Mouse (Mus musculus): ENCODE measurements at regions not wholly inside any gene's neighbourhood (a gene's known extent, or its start where the extent isn't known, plus 50 kb on each side); places are given as distances from the start of the nearest gene placed in this dataset.

DNA sequence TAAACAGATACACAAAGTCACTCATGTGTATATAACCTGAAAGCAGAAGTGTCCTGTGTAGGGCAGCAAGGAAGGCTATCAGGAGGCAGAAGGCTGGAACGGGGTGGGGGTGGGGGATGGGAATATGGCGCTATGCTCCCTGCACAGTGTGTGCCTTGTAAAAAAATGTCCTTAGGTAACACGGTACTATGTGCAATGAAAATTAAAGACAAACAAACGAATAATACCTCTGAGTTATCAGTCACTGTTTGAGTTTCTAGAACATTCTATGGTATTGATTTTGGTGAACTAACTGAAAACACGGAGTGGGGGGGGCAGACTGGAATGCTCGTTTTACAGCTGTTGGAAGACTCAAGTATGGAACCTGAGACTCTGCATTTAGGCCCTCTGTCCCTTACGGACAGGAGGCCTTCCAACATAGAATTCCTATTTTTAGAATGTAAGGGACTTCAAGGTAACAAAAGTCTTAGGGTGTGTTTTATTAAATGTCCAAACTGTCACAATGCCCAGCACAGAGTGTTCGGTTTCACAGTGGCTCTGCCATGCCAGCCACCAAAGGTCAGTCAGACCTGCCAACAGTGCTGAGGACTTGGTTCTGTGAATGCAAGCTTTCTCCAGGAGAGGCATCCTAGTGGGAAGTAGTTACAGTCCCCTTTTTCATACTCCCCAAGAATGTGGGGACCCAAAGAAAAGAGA, 240.6 kb downstream of the Ano6 start:
- no peak overlapping the region for H3K27ac ChIP-seq (ENCODE audit: insufficient read depth, low read length)
- no peaks in the 10 kb centered on the region for H3K4me1 ChIP-seq (ENCODE audit: control insufficient read depth, insufficient read depth, low read length)
- TF ChIP-seq CTCF (IDR thresholded peaks at IDR 0.05; ENCODE audit: borderline replicate concordance, insufficient read depth, low read length) (no peak), POLR2A (IDR thresholded peaks at IDR 0.05; ENCODE audit: low read depth, low read length) (no peak)
- H3K4me3 ChIP-seq (ENCODE audit: insufficient read depth, low read length), result no peak overlapping the region

DNA sequence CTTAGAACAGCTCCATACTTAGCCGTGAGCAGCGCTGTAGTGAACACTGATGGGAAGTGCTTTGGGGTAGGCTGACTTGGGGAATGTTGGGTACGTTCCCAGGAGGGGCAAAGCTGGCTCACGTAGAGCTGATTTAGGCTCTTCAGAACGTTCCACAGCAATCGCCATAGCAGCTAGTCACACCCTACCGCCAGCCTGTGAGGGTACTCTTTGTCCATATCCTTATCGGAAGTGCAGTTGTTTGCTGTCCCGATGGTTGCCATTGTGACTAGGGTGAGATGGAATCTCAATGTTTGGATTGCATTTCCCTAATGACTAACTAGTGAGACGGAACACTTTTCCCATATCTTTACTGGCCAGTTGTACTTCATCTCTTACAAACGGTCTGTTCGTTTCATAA, 244.6 kb downstream of the Ano6 start:
- no peak for TF ChIP-seq CTCF (IDR thresholded peaks at IDR 0.05; ENCODE audit: borderline replicate concordance, insufficient read depth, low read length)
- no peak for TF ChIP-seq POLR2A (IDR thresholded peaks at IDR 0.05; ENCODE audit: low read depth, low read length)
- no peak overlapping the region for H3K4me3 ChIP-seq (ENCODE audit: insufficient read depth, low read length)
- no peaks in the 10 kb centered on the region for H3K4me1 ChIP-seq (ENCODE audit: control insufficient read depth, insufficient read depth, low read length)
- H3K27ac ChIP-seq (ENCODE audit: insufficient read depth, low read length), result no peak overlapping the region

DNA sequence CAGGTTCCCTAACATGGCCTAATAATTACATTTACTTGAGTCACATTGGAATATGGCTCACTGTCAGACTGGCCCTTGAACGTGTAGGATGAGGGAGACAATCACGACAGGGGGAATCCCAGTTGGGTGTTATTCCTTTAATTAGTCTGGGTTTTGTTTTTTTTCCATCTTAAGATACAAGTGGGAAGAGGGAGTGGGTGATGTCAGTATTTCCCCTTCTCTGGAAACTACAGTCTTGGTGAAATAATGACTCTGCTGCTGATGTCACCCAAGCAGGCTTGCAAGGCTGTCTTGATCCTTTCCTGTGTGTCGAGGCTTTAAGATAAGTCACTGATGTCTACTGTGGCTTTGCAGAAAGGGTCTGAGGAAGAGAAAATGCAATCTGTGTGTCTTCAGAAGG, 241.8 kb upstream of the Arid2 start:
- no peaks in the 10 kb centered on the region for H3K4me1 ChIP-seq (ENCODE audit: control insufficient read depth, insufficient read depth, low read length)
- no peak overlapping the region for H3K27ac ChIP-seq (ENCODE audit: insufficient read depth, low read length)
- TF ChIP-seq POLR2A (IDR thresholded peaks at IDR 0.05; ENCODE audit: low read depth, low read length) (no peak), CTCF (IDR thresholded peaks at IDR 0.05; ENCODE audit: borderline replicate concordance, insufficient read depth, low read length) (no peak)
- H3K4me3 ChIP-seq (ENCODE audit: insufficient read depth, low read length), result no peak overlapping the region

DNA sequence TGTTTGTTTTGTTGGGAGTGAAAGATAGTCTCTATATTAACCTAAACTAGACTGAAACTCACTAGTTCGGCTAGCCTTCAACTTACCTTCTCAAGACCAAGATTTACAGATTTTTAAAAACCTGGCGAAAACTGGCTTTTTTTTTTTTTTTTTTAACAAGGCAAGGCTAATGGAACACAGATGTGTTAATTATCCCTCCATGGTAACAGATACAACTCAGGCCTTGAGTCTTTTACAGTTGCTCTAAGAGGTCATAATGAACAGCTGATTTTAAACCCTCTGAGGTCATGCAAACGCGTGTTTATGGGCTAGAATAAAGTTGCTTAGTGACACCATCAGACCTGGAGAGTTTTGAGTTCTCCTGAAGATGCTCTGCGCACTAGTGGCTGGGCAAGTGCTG, 240.7 kb upstream of the Arid2 start:
- H3K4me3 ChIP-seq (ENCODE audit: insufficient read depth, low read length), result no peak overlapping the region
- no peak overlapping the region for H3K27ac ChIP-seq (ENCODE audit: insufficient read depth, low read length)
- H3K4me1 ChIP-seq (ENCODE audit: control insufficient read depth, insufficient read depth, low read length), result no peaks in the 10 kb centered on the region
- TF ChIP-seq POLR2A (IDR thresholded peaks at IDR 0.05; ENCODE audit: low read depth, low read length), result no peak
- TF ChIP-seq CTCF (IDR thresholded peaks at IDR 0.05; ENCODE audit: borderline replicate concordance, insufficient read depth, low read length), result no peak

DNA sequence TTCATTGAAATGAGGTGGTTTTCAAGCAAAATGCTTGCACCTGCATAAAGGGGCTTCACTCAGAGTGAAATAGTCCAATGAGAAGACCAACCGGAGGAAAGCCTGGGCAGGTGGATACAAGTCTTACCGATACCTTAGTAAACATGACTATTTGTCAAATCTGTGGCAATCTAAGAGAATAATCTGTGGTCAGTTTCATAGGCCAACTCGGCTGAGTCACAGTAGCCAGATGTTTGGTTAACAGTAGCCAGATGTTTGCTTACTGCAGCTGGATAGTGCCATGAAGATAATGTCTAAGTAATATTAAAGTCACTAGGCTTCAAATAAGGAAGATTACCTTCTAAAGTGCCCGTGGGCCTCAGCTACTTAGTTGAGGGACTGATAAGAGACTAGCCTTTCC, 236.9 kb upstream of the Arid2 start:
- H3K4me1 ChIP-seq (ENCODE audit: control insufficient read depth, insufficient read depth, low read length), result no peaks in the 10 kb centered on the region
- TF ChIP-seq POLR2A (IDR thresholded peaks at IDR 0.05; ENCODE audit: low read depth, low read length) (no peak), CTCF (IDR thresholded peaks at IDR 0.05; ENCODE audit: borderline replicate concordance, insufficient read depth, low read length) (no peak)
- no peak overlapping the region for H3K4me3 ChIP-seq (ENCODE audit: insufficient read depth, low read length)
- no peak overlapping the region for H3K27ac ChIP-seq (ENCODE audit: insufficient read depth, low read length)

DNA sequence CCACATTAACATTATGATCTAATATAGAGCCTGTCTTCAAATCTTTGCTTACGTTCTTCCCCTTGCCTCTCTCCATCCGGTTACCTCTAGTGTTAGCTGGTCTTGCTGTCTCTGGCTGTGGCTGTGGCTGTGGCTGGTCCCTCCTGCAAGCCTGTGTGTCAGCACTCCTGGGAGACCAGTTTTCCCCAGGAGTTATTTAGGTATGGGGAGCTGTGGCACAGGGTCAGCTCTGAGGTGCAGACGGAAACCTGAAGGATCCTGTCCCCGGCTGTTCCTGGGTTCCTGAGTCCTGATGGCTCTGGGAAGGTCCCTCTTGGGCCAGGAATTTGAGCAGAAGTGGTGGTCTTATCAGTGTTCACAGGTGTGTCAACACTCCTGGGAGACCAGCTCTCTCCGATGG, 234.7 kb upstream of the Arid2 start:
- TF ChIP-seq POLR2A (IDR thresholded peaks at IDR 0.05; ENCODE audit: low read depth, low read length) (no peak), CTCF (IDR thresholded peaks at IDR 0.05; ENCODE audit: borderline replicate concordance, insufficient read depth, low read length) (no peak)
- no peaks in the 10 kb centered on the region for H3K4me1 ChIP-seq (ENCODE audit: control insufficient read depth, insufficient read depth, low read length)
- no peak overlapping the region for H3K4me3 ChIP-seq (ENCODE audit: insufficient read depth, low read length)
- no peak overlapping the region for H3K27ac ChIP-seq (ENCODE audit: insufficient read depth, low read length)

DNA sequence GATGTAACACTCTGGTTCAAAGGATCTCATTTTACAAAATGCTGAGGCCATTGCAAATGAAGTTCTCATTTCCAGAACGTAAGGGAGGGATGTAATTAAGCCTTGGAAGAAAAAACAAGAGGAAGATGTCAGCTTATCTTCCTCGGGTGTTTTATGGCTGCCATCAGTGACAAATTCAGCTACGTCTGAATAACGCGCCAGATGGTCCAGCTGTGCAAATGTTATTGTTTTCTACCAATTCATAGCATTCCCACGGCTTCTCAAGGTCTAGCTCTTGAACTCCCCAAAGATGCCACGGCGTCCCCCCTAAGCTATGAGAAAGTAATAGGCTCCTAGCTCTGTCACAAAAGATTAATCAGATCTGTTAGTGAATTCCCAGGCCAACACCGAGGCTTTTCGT, 232.0 kb upstream of the Arid2 start:
- H3K4me1 ChIP-seq (ENCODE audit: control insufficient read depth, insufficient read depth, low read length), result no peaks in the 10 kb centered on the region
- no peak overlapping the region for H3K27ac ChIP-seq (ENCODE audit: insufficient read depth, low read length)
- no peak overlapping the region for H3K4me3 ChIP-seq (ENCODE audit: insufficient read depth, low read length)
- TF ChIP-seq POLR2A (IDR thresholded peaks at IDR 0.05; ENCODE audit: low read depth, low read length), result no peak
- TF ChIP-seq CTCF (IDR thresholded peaks at IDR 0.05; ENCODE audit: borderline replicate concordance, insufficient read depth, low read length), result no peak

DNA sequence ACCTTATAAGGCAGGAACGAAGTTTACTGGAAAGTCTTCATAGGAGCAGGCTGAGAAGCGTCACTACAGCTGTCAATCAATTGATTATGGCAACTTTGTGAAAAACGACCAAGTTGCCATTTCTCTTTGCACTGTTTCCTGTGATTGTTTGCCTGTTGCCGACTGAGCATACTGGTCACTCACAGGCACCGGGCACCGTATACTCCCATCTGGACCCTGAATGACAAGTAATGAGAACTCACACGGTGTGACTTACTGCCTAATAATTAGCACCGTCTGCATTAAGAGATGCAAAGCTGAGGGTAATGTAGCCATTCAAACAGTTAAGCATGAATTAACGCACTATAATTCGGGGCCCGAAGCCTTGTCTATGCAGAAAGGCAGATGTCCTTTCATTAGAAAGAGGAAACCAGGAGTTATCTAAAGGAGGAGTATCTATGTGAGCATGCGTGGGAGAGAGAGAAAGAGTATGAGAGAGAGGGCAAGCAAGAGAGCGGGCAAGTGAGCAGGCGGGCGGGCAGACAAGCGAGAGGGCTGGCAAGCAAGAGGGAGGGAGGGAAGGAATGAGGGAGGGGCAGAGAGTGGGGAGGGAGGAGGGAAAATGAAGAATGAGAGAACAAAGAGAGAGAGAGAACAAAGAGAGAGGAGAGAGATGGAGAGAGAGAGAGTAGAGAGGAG, 231.4 kb upstream of the Arid2 start:
- Histone ChIP-seq H3K27ac (ENCODE audit: insufficient read depth, low read length) (no peak overlapping the region), H3K4me1 (ENCODE audit: control insufficient read depth, insufficient read depth, low read length) (no peaks in the 10 kb centered on the region), H3K4me3 (ENCODE audit: insufficient read depth, low read length) (no peak overlapping the region)
- TF ChIP-seq POLR2A (IDR thresholded peaks at IDR 0.05; ENCODE audit: low read depth, low read length) (no peak), CTCF (IDR thresholded peaks at IDR 0.05; ENCODE audit: borderline replicate concordance, insufficient read depth, low read length) (no peak)

DNA sequence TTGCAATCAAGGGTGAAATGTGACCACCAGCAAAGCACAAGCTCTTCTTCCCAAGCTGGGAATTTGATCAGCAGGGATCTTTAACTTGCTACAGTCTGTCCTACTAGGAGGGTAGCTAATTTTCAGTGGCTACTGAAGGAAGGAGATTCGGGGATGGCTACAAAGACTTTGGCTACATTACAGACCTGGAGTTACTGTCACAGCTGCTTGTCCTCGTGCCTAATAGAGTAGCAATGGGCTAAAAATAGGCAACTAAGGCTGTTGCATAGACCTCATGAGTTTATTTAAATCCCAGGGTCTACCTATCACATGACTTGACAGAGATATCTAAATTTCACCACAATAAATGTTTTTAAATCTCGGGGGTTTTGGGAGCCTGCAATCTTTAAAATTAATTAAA, 227.7 kb upstream of the Arid2 start:
- TF ChIP-seq POLR2A (IDR thresholded peaks at IDR 0.05; ENCODE audit: low read depth, low read length), result no peak
- no peak for TF ChIP-seq CTCF (IDR thresholded peaks at IDR 0.05; ENCODE audit: borderline replicate concordance, insufficient read depth, low read length)
- no peak overlapping the region for H3K4me3 ChIP-seq (ENCODE audit: insufficient read depth, low read length)
- no peaks in the 10 kb centered on the region for H3K4me1 ChIP-seq (ENCODE audit: control insufficient read depth, insufficient read depth, low read length)
- H3K27ac ChIP-seq (ENCODE audit: insufficient read depth, low read length), result no peak overlapping the region

DNA sequence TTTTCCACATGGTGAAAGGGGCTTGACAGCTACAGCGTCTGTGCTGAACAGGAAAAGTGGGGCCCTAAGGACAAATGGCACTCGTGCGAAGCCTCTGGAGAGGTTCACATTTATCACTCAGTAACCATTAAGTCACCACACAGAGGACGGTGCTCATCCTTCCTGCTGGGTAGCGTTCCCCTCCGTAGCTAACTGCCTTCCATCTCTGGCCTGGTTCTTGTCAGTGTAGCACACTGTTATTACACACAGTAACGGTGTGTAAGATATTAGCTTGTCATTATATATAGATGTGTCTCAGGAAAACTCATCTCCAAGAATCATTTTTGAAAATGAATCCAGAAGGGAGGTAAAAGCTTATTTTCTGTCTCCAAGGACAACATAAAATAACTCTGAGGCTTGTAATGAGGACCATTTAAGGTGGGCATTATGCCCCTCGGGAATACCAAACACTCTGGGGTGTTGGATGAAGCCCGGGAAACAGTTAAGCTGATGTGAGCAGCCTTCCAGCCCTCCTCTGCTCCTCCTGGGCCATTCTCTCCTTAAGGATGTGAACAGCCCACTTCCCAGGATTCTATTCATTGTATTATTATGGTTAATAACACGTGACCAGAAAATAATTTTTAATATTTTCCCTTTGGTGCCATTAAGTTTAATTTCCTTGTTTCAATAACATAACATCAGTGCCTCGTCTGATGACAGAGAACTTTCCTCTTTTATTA, 222.7 kb upstream of the Arid2 start:
- TF ChIP-seq POLR2A (IDR thresholded peaks at IDR 0.05; ENCODE audit: low read depth, low read length) (no peak), CTCF (IDR thresholded peaks at IDR 0.05; ENCODE audit: borderline replicate concordance, insufficient read depth, low read length) (no peak)
- no peaks in the 10 kb centered on the region for H3K4me1 ChIP-seq (ENCODE audit: control insufficient read depth, insufficient read depth, low read length)
- no peak overlapping the region for H3K4me3 ChIP-seq (ENCODE audit: insufficient read depth, low read length)
- no peak overlapping the region for H3K27ac ChIP-seq (ENCODE audit: insufficient read depth, low read length)

All from embryonic fibroblast, embryonic 13.5 days (primary cell).